Mouse (Mus musculus): Measurements from ENCODE around the gene Rhbdd1.

DNA sequence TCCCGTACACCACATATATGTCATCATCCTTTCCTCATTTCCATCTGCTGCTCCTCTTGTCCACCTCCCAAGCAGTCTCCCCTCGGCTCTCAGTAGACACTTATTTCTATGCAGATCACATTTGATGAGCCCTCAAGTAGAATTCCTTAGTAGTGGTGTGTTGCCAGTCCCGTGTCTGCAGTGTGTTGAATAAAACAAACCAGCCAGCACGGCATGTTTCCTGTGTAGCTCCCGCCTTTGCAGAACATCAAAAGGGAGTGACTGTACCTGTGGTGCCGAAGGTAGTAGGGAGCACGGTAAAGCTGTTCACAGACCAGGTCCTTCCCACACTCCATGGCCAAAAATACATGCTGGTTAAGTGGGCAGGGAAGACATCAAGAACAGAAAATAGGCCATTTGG lies 47.8 kb downstream of the Rhbdd1 start:
- TF ChIP-seq CTCF (IDR thresholded peaks at IDR 0.05; ENCODE audit: control insufficient read depth, insufficient read depth, insufficient read length) (no peak), MYOG (IDR thresholded peaks at IDR 0.05; ENCODE audit: control insufficient read depth, extremely low read depth, insufficient read length) (no peak), FOSL1 (IDR thresholded peaks at IDR 0.05; ENCODE audit: insufficient read depth, low read length, poor library complexity, severe bottlenecking) (no peak), USF1 (IDR thresholded peaks at IDR 0.05; ENCODE audit: low read depth) (no peak), MAX (IDR thresholded peaks at IDR 0.05) (no peak)

All from C2C12 (cell line).